Mouse (Mus musculus) intestine, postnatal 0 days (tissue): Measurements from ENCODE around the gene Dynlrb1. TPM values are rescaled to one million over a fixed set of nuclear protein-coding genes. Genes with fewer than 3 reads are reported as not detected.

ENCODE experiments used
- ATAC-seq: fragments of 200-750 bp; cut with Nextera tagmentation; 2 replicates; pipeline ENCODE4 v1.8.0; 2017; ENCODE audit warnings: mild to moderate bottlenecking, moderate TSS enrichment, moderate library complexity
- H3K27ac ChIP-seq: fragments of 300-500 bp; sonication (generic); 2 replicates; pipeline ENCODE4 v1.5.1; 2014; ENCODE audit warnings: mild to moderate bottlenecking, low read depth, low read length, moderate library complexity
- H3K27me3 ChIP-seq: fragments of 300-500 bp; sonication (generic); replicated peaks from 2 replicates; pipeline ENCODE4 v1.6.1; 2014; ENCODE audit warnings: low read length, mixed read lengths; ENCODE audit not compliant: control insufficient read depth, insufficient read depth
- H3K36me3 ChIP-seq: fragments of 300-500 bp; sonication (generic); 2 replicates; pipeline ENCODE4 v1.6.1; 2014; ENCODE audit warnings: mild to moderate bottlenecking, moderate library complexity; ENCODE audit not compliant: control insufficient read depth, insufficient read depth
- H3K4me1 ChIP-seq: fragments of 300-500 bp; sonication (generic); replicated peaks from 2 replicates; pipeline ENCODE4 v1.6.1; 2014; ENCODE audit warnings: antibody characterized with exemption, low read length, mixed read lengths; ENCODE audit not compliant: control insufficient read depth, insufficient read depth
- H3K4me2 ChIP-seq: fragments of 300-500 bp; sonication (generic); replicated peaks from 2 replicates; pipeline ENCODE4 v1.6.1; 2014; ENCODE audit warnings: low read depth, mild to moderate bottlenecking, moderate library complexity
- H3K4me3 ChIP-seq: fragments of 300-500 bp; sonication (generic); 2 replicates; pipeline ENCODE4 v1.5.1; 2014; ENCODE audit warnings: low read depth, low read length
- H3K9ac ChIP-seq: fragments of 300-500 bp; sonication (generic); 2 replicates; pipeline ENCODE4 v1.6.1; 2014; ENCODE audit warnings: mild to moderate bottlenecking, low read depth, low read length
- H3K9me3 ChIP-seq: fragments of 300-500 bp; sonication (generic); 2 replicates; pipeline ENCODE4 v1.6.1; 2016; ENCODE audit warnings: mixed run types; ENCODE audit not compliant: control insufficient read depth
- CTCF ChIP-seq: sonication (generic); IDR thresholded peaks from 2 replicates; pipeline ENCODE4 v1.5.1; 2016; ENCODE audit warnings: low read depth, mild to moderate bottlenecking, control low read depth, antibody characterized with exemption, moderate library complexity
- WGBS: fragments of 180-500 bp; shearing (Covaris S2); extraction: QIAGEN DNeasy Blood & Tissue Kit; methylation state at CpG from one replicate; pipeline ENCODE4 v1.1.7; 2014; 5-methylcytosine and 5-hydroxymethylcytosine counted together
- polyA plus RNA-seq: library from polyadenylated mRNA; unstranded; fragments of >200 nt; fragmentation: Nextera tagmentation; extraction: Ambion mirVana; gene quantifications from 2 replicates; pipeline ENCODE4 v1.2.1, GENCODE M21; 2015

Dynlrb1 gene
- polyA plus RNA-seq, 1 experiment from 2014 or later = 342 TPM

GRCm38 (mm10) chr2:155277721-155278120, 41.4 kb downstream of the Dynlrb1 start:
- Histone ChIP-seq H3K36me3 (peaks cover 3% of the 10 kb centered on the region; the same call in 1 of the 2 replicates), H3K9ac (no peak overlapping the region; the same call in 1 of the 2 replicates), H3K9me3 (no peaks in the 10 kb centered on the region), H3K4me1 (0 out of 2 replicates have a peak, but pooled peaks cover 3% of the 10 kb centered on the region), H3K4me3 (no peak overlapping the region), H3K4me2 (no peak overlapping the region; the same call in 1 of the 2 replicates), H3K27me3 (no peaks in the 10 kb centered on the region), H3K27ac (no peak overlapping the region)
- no peak for ATAC-seq
- no peak for TF ChIP-seq CTCF
- WGBS = 85% methylated on average over 2 of the region's 2 CpGs

- Histone ChIP-seq H3K9ac (no peak overlapping the region), H3K9me3 (no peaks in the 10 kb centered on the region), H3K4me1 (0 out of 2 replicates have a peak, but pooled peaks cover 3% of the 10 kb centered on the region), H3K36me3 (peaks cover 4% of the 10 kb centered on the region; the same call in 1 of the 2 replicates), H3K4me3 (no peak overlapping the region), H3K27ac (no peak overlapping the region), H3K4me2 (no peak overlapping the region), H3K27me3 (no peaks in the 10 kb centered on the region)
- WGBS = 93% methylated on average over 7 of the region's 7 CpGs
- ATAC-seq = no peak
- no peak for TF ChIP-seq CTCF
Observed at GRCm38 (mm10) chr2:155278361-155278760, 42.0 kb downstream of the Dynlrb1 start.

- WGBS = 88% methylated on average over 4 of the region's 4 CpGs
- peaks cover 12% of the 10 kb centered on the region for H3K36me3 ChIP-seq
- 0 out of 2 replicates have a peak, but pooled peaks cover 3% of the 10 kb centered on the region for H3K4me1 ChIP-seq
- no peak overlapping the region for H3K4me2 ChIP-seq
- no peaks in the 10 kb centered on the region for H3K27me3 ChIP-seq
- ATAC-seq = no peak
- H3K27ac ChIP-seq = no peak overlapping the region
- H3K4me3 ChIP-seq = no peak overlapping the region
- H3K9me3 ChIP-seq = no peaks in the 10 kb centered on the region
- TF ChIP-seq CTCF = no peak
- no peak overlapping the region for H3K9ac ChIP-seq
Observed at GRCm38 (mm10) chr2:155279163-155279562, 42.8 kb downstream of the Dynlrb1 start.

- Histone ChIP-seq H3K27ac (no peak overlapping the region), H3K9me3 (no peaks in the 10 kb centered on the region), H3K4me2 (no peak overlapping the region), H3K36me3 (peaks cover 19% of the 10 kb centered on the region), H3K4me1 (0 out of 2 replicates have a peak, but pooled peaks cover 3% of the 10 kb centered on the region), H3K27me3 (no peaks in the 10 kb centered on the region), H3K4me3 (no peak overlapping the region), H3K9ac (no peak overlapping the region)
- no peak for TF ChIP-seq CTCF
- ATAC-seq = no peak
- 74% methylated on average over 2 of the region's 2 CpGs for WGBS
Observed at GRCm38 (mm10) chr2:155280116-155280515, 43.8 kb downstream of the Dynlrb1 start.

GRCm38 (mm10) chr2:155283793-155284192, 47.5 kb downstream of the Dynlrb1 start:
- Histone ChIP-seq H3K4me3 (no peak overlapping the region), H3K4me2 (no peak overlapping the region), H3K4me1 (no peaks in the 10 kb centered on the region), H3K36me3 (peaks cover 19% of the 10 kb centered on the region), H3K9ac (no peak overlapping the region), H3K27me3 (no peaks in the 10 kb centered on the region), H3K27ac (0 out of 2 replicates have a peak overlapping the region, but pooled peaks have one; percentile 28), H3K9me3 (no peaks in the 10 kb centered on the region)
- ATAC-seq = no peak
- TF ChIP-seq CTCF = no peak
- 83% methylated on average over 4 of the region's 4 CpGs for WGBS

GRCm38 (mm10) chr2:155284647-155285046, 48.3 kb downstream of the Dynlrb1 start:
- peak overlapping the region; percentile 28; the same call in 1 of the 2 replicates for H3K27ac ChIP-seq
- WGBS = 65% methylated on average over 7 of the region's 7 CpGs
- H3K27me3 ChIP-seq = no peaks in the 10 kb centered on the region
- 0 out of 2 replicates have a peak, but pooled peaks have one; percentile 36 for ATAC-seq
- no peaks in the 10 kb centered on the region for H3K4me1 ChIP-seq
- no peaks in the 10 kb centered on the region for H3K9me3 ChIP-seq
- H3K36me3 ChIP-seq = peaks cover 20% of the 10 kb centered on the region
- H3K9ac ChIP-seq = no peak overlapping the region
- TF ChIP-seq CTCF = no peak
- H3K4me3 ChIP-seq = no peak overlapping the region
- no peak overlapping the region for H3K4me2 ChIP-seq
